Mouse (Mus musculus) kidney, embryonic 16.5 days (tissue): Measurements from ENCODE around the gene Cerkl. TPM values are rescaled to one million over a fixed set of nuclear protein-coding genes. Genes with fewer than 3 reads are reported as not detected.

Experiments used
- ATAC-seq: fragments of 200-750 bp; cut with Nextera tagmentation; 2 replicates; pipeline ENCODE4 v1.8.0; 2017; ENCODE audit warnings: moderate TSS enrichment; ENCODE audit not compliant: low FRiP score, low TSS enrichment
- H3K27ac ChIP-seq: fragments of 300-500 bp; sonication (generic); 2 replicates; pipeline ENCODE4 v1.5.1; 2014; ENCODE audit warnings: low read length
- H3K27me3 ChIP-seq: fragments of 300-500 bp; sonication (generic); 2 replicates; pipeline ENCODE4 v1.6.1; 2014; ENCODE audit warnings: low read length, control low read depth, mixed read lengths; ENCODE audit not compliant: insufficient read depth
- H3K36me3 ChIP-seq: fragments of 300-500 bp; sonication (generic); 2 replicates; pipeline ENCODE4 v1.6.1; 2014; ENCODE audit warnings: low read length, control low read depth, mixed read lengths; ENCODE audit not compliant: insufficient read depth
- H3K4me1 ChIP-seq: fragments of 300-500 bp; sonication (generic); 2 replicates; pipeline ENCODE4 v1.6.1; 2014; ENCODE audit warnings: low read length, control low read depth, mixed read lengths; ENCODE audit not compliant: insufficient read depth
- H3K4me2 ChIP-seq: fragments of 300-500 bp; sonication (generic); replicated peaks from 2 replicates; pipeline ENCODE4 v1.6.1; 2014; ENCODE audit warnings: low read depth, low read length
- H3K4me3 ChIP-seq: fragments of 300-500 bp; sonication (generic); 2 replicates; pipeline ENCODE4 v1.5.1; 2014; ENCODE audit warnings: mild to moderate bottlenecking, low read length
- H3K9ac ChIP-seq: fragments of 300-500 bp; sonication (generic); replicated peaks from 2 replicates; pipeline ENCODE4 v1.6.1; 2014; ENCODE audit warnings: low read length
- H3K9me3 ChIP-seq: fragments of 300-500 bp; sonication (generic); 2 replicates; pipeline ENCODE4 v1.6.1; 2016; ENCODE audit warnings: low read length, control low read depth
- WGBS: fragments of 180-500 bp; shearing (Covaris S2); extraction: QIAGEN DNeasy Blood & Tissue Kit; methylation state at CpG from one replicate; pipeline ENCODE4 v1.1.7; 2014; 5-methylcytosine and 5-hydroxymethylcytosine counted together
- polyA plus RNA-seq: library from polyadenylated mRNA; unstranded; fragments of >200 nt; fragmentation: Nextera tagmentation; extraction: Ambion mirVana; gene quantifications from 2 replicates; pipeline ENCODE4 v1.2.1, GENCODE M21; 2015

Gene Cerkl
- polyA plus RNA-seq, 1 experiment from 2014 or later, result 1.8 TPM

- WGBS, result 75% methylated on average over 12 of the region's 12 CpGs
- ATAC-seq, result no peak
Measured at GRCm38 (mm10) chr2:79368661-79369060, 87.9 kb downstream of the Cerkl start.

GRCm38 (mm10) chr2:79367451-79368450, 88.8 kb downstream of the Cerkl start:
- Histone ChIP-seq H3K4me1 (0 out of 2 replicates have a peak, but pooled peaks cover 4% of the 10 kb centered on the region), H3K27me3 (no peaks in the 10 kb centered on the region), H3K4me3 (no peak overlapping the region), H3K9ac (no peak overlapping the region), H3K36me3 (no peaks in the 10 kb centered on the region), H3K4me2 (no peak overlapping the region), H3K27ac (no peak overlapping the region), H3K9me3 (no peaks in the 10 kb centered on the region)
- no peak for ATAC-seq
- WGBS, result 80% methylated on average over 18 of the region's 18 CpGs

More at GRCm38 (mm10) chr2:79368661-79369060, 87.9 kb downstream of the Cerkl start:
- H3K36me3 ChIP-seq, result no peaks in the 10 kb centered on the region
- no peak overlapping the region for H3K27ac ChIP-seq
- no peaks in the 10 kb centered on the region for H3K27me3 ChIP-seq
- no peak overlapping the region for H3K4me2 ChIP-seq
- H3K9me3 ChIP-seq, result no peaks in the 10 kb centered on the region
- H3K9ac ChIP-seq, result no peak overlapping the region
- no peak overlapping the region for H3K4me3 ChIP-seq
- H3K4me1 ChIP-seq, result 0 out of 2 replicates have a peak, but pooled peaks cover 4% of the 10 kb centered on the region

DNA sequence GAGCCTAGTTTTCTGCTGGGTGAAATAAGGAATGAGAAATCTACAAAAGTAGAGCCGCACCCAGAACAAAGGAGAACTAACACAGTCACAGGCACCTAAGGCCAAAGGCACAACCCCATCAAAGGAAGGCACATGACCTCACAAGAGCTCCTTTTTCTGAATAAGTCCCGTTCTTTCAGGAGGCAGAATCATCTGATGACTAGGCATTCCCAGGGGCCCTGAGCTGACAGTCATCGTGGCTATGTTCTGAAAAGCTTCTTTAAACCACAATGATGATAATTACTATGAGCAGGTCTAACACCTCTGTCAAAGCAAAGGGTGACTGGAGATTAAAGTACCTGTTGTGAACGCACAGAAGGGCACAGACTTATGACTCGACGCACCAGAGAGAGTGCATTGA, 92.7 kb downstream of the Cerkl start:
- 75% methylated on average over 6 of the region's 6 CpGs for WGBS
- Histone ChIP-seq H3K27ac (no peak overlapping the region), H3K27me3 (no peaks in the 10 kb centered on the region), H3K4me2 (no peak overlapping the region), H3K9ac (no peak overlapping the region), H3K36me3 (no peaks in the 10 kb centered on the region), H3K4me3 (no peak overlapping the region), H3K9me3 (no peaks in the 10 kb centered on the region), H3K4me1 (no peaks in the 10 kb centered on the region)
- no peak for ATAC-seq

- Histone ChIP-seq H3K36me3 (no peaks in the 10 kb centered on the region), H3K4me2 (no peak overlapping the region), H3K4me3 (no peak overlapping the region), H3K27me3 (no peaks in the 10 kb centered on the region), H3K9ac (no peak overlapping the region), H3K9me3 (no peaks in the 10 kb centered on the region), H3K27ac (no peak overlapping the region), H3K4me1 (no peaks in the 10 kb centered on the region)
- no peak for ATAC-seq
- WGBS, result 71% methylated on average over 6 of the region's 6 CpGs
Measured at GRCm38 (mm10) chr2:79362029-79362428, 94.6 kb downstream of the Cerkl start.

DNA sequence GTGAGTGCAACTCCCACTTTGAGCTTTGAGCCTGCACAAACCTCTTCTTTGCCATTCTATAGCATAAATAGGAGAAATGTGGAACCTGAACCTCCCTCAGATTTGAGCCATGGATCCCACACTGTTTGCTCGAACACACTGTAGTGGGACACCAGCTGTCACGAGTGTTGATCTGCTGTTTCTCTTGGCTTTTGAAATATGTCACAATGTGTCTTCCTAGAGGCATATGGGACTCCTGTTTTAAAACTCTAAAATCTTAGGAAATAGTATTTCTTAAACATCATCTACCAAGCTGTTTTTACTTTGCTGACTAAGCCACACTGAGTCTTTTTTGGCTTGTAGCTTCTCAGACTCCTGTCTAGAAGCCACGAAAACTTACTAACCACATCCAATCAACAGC, 98.8 kb downstream of the Cerkl start:
- H3K9ac ChIP-seq, result no peak overlapping the region
- H3K27ac ChIP-seq, result no peak overlapping the region
- no peaks in the 10 kb centered on the region for H3K27me3 ChIP-seq
- no peaks in the 10 kb centered on the region for H3K36me3 ChIP-seq
- H3K4me3 ChIP-seq, result no peak overlapping the region
- ATAC-seq, result no peak
- H3K4me2 ChIP-seq, result no peak overlapping the region
- no peaks in the 10 kb centered on the region for H3K9me3 ChIP-seq
- 87% methylated on average over 3 of the region's 3 CpGs for WGBS
- no peaks in the 10 kb centered on the region for H3K4me1 ChIP-seq

GRCm38 (mm10) chr2:79354773-79355172, 101.8 kb downstream of the Cerkl start:
- H3K36me3 ChIP-seq, result no peaks in the 10 kb centered on the region
- no peak overlapping the region for H3K4me2 ChIP-seq
- no peaks in the 10 kb centered on the region for H3K27me3 ChIP-seq
- 89% methylated on average over 16 of the region's 16 CpGs for WGBS
- H3K9ac ChIP-seq, result no peak overlapping the region
- H3K4me1 ChIP-seq, result no peaks in the 10 kb centered on the region
- H3K9me3 ChIP-seq, result no peaks in the 10 kb centered on the region
- H3K4me3 ChIP-seq, result no peak overlapping the region
- no peak for ATAC-seq
- no peak overlapping the region for H3K27ac ChIP-seq

- 84% methylated on average over 4 of the region's 4 CpGs for WGBS
- no peaks in the 10 kb centered on the region for H3K4me1 ChIP-seq
- H3K27me3 ChIP-seq, result no peaks in the 10 kb centered on the region
- no peak overlapping the region for H3K4me2 ChIP-seq
- no peak for ATAC-seq
- no peak overlapping the region for H3K9ac ChIP-seq
- no peaks in the 10 kb centered on the region for H3K9me3 ChIP-seq
- no peak overlapping the region for H3K4me3 ChIP-seq
- H3K27ac ChIP-seq, result no peak overlapping the region
- H3K36me3 ChIP-seq, result no peaks in the 10 kb centered on the region
Measured at GRCm38 (mm10) chr2:79352100-79352802, 104.3 kb downstream of the Cerkl start.

GRCm38 (mm10) chr2:79351179-79352099, 105.1 kb downstream of the Cerkl start:
- Histone ChIP-seq H3K9ac (no peak overlapping the region), H3K27ac (no peak overlapping the region), H3K27me3 (no peaks in the 10 kb centered on the region), H3K4me3 (no peak overlapping the region), H3K4me1 (no peaks in the 10 kb centered on the region), H3K4me2 (no peak overlapping the region), H3K9me3 (no peaks in the 10 kb centered on the region), H3K36me3 (no peaks in the 10 kb centered on the region)
- ATAC-seq, result no peak
- WGBS, result 86% methylated on average over 6 of the region's 6 CpGs

- H3K4me1 ChIP-seq, result no peaks in the 10 kb centered on the region
- H3K27me3 ChIP-seq, result no peaks in the 10 kb centered on the region
- WGBS, result 82% methylated on average over 8 of the region's 8 CpGs
- no peaks in the 10 kb centered on the region for H3K9me3 ChIP-seq
- no peak overlapping the region for H3K4me2 ChIP-seq
- no peak for ATAC-seq
- no peak overlapping the region for H3K4me3 ChIP-seq
- H3K9ac ChIP-seq, result no peak overlapping the region
- no peak overlapping the region for H3K27ac ChIP-seq
- H3K36me3 ChIP-seq, result no peaks in the 10 kb centered on the region
Measured at GRCm38 (mm10) chr2:79343115-79343514, 113.5 kb downstream of the Cerkl start.
